Mouse (Mus musculus): ENCODE data around the gene Akt3. TPM values are rescaled to one million over a fixed set of nuclear protein-coding genes. Genes with fewer than 3 reads are reported as not detected.

Akt3 gene
- polyA plus RNA-seq, 1 experiment from 2014 or later: 1.7 TPM

DNA sequence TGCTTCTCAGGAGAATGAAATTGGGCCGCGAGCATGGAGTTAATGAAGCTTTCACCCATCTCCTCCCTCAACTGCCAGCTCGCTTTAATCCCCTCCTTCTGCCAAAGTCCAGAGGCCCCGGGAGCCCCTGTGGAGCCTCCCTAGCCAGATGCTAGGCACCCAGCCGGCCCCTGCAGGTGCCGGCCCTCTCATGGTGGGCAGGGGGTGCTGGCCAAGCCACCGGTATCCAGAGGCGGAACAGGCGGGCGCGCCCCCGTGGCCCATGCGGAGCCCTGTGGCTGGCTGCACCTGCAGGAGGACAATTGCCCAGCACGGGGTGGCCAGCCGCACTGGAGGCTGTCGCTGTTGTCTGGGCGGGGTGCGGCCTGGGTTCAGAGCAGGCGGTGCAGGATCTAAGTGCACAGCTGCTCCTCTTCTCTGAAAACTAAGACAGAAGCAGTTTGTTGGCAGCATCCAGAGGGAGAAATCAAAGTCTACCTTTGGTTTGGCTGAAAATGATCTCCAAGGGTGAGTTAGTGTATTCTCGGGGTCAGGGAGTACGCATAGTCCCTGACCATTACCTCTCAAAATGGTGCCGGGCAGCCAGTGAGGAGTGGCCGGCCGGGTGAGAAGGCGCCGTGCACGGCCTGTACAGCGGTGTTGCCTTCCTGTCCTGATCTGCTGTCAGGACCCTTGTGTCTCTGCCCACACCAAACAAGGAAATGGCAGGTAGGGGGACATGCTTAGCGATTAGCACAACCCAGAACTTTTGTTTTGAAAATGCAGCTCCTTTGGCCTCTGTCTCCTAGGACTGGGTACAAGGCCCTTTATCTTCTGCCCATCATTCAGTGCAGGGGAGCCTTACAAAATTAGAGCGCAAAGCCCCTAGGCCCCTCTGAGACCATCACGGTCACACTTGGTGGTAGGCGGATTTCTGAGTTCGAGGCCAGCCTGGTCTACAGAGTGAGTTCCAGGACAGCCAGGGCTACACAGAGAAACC lies 260.0 kb downstream of the Akt3 start:
- no peaks in the 10 kb centered on the region for H3K9me3 ChIP-seq (ENCODE audit: control insufficient read depth)
- H3K36me3 ChIP-seq (ENCODE audit: control insufficient read depth, insufficient read depth): no peaks in the 10 kb centered on the region
- H3K27ac ChIP-seq (ENCODE audit: low read depth, low read length): peak overlapping the region; percentile 72
- no peaks in the 10 kb centered on the region for H3K27me3 ChIP-seq (replicated peaks; ENCODE audit: control insufficient read depth, insufficient read depth, low read length)
- 0 out of 2 replicates have a peak, but pooled peaks cover 9% of the 10 kb centered on the region for H3K4me1 ChIP-seq (replicated peaks; ENCODE audit: control insufficient read depth, insufficient read depth, low read length)
- 41% methylated on average over 33 of the region's 33 CpGs for WGBS
- peak overlapping the region; percentile 37 for H3K4me3 ChIP-seq (ENCODE audit: low read depth, low read length)
- H3K4me2 ChIP-seq (replicated peaks; ENCODE audit: low read depth): peak overlapping the region; percentile 64
- TF ChIP-seq CTCF (IDR thresholded peaks at IDR 0.05; ENCODE audit: low read depth): 0 out of 2 replicates have a peak, but pooled peaks have one; percentile 7
- H3K9ac ChIP-seq (ENCODE audit: low read depth, low read length): no peak overlapping the region; the same call in 1 of the 2 replicates
- peak; percentile 90 for ATAC-seq

- H3K36me3 ChIP-seq (ENCODE audit: control insufficient read depth, insufficient read depth): no peaks in the 10 kb centered on the region
- H3K27ac ChIP-seq (ENCODE audit: low read depth, low read length): peak overlapping the region; percentile 72
- H3K4me3 ChIP-seq (ENCODE audit: low read depth, low read length): peak overlapping the region; percentile 37
- no peaks in the 10 kb centered on the region for H3K27me3 ChIP-seq (replicated peaks; ENCODE audit: control insufficient read depth, insufficient read depth, low read length)
- whole genome bisulfite sequencing: 66% methylated on average over 6 of the region's 6 CpGs
- peak overlapping the region; percentile 64 for H3K4me2 ChIP-seq (replicated peaks; ENCODE audit: low read depth)
- TF ChIP-seq CTCF (IDR thresholded peaks at IDR 0.05; ENCODE audit: low read depth): no peak
- 0 out of 2 replicates have a peak, but pooled peaks cover 9% of the 10 kb centered on the region for H3K4me1 ChIP-seq (replicated peaks; ENCODE audit: control insufficient read depth, insufficient read depth, low read length)
- ATAC-seq: no peak
- 0 out of 2 replicates have a peak overlapping the region, but pooled peaks have one; percentile 31 for H3K9ac ChIP-seq (ENCODE audit: low read depth, low read length)
- H3K9me3 ChIP-seq (ENCODE audit: control insufficient read depth): no peaks in the 10 kb centered on the region
Observed at GRCm38 (mm10) chr1:176997254-176997653, 260.7 kb downstream of the Akt3 start.

DNA sequence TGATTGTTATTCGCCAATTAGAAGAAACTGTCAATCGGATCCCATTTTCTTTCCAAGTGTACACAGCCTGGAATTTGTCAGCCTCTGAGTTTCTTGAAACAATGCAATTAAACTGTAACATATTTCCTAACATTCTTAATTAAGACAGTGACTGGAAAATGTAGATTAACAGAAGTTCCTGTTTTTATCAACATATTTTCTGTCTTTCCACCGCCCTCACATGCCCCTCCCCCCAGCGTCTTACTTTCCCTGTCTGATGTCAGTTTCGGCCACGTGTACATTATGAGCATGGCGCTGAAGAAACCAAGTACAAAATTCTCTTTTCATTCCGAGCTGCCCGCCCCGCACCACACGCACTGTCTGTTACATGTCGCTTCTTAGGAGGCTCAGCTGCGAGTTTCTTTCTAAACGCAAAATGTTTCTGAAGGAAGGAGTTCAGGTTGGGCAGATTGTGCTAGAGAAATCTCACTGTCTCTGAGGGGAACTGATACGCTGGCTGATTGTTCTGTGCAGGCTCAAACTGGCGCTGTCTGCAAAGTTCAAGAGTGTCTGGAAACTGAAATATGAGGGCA lies 261.3 kb downstream of the Akt3 start:
- no peak overlapping the region for H3K9ac ChIP-seq (ENCODE audit: low read depth, low read length)

GRCm38 (mm10) chr1:176996166-176996565 lies 261.8 kb downstream of the Akt3 start:
- Histone ChIP-seq H3K4me2 (replicated peaks; ENCODE audit: low read depth) (no peak overlapping the region), H3K9me3 (ENCODE audit: control insufficient read depth) (no peaks in the 10 kb centered on the region), H3K36me3 (ENCODE audit: control insufficient read depth, insufficient read depth) (no peaks in the 10 kb centered on the region), H3K4me1 (replicated peaks; ENCODE audit: control insufficient read depth, insufficient read depth, low read length) (0 out of 2 replicates have a peak, but pooled peaks cover 9% of the 10 kb centered on the region), H3K9ac (ENCODE audit: low read depth, low read length) (no peak overlapping the region), H3K27me3 (replicated peaks; ENCODE audit: control insufficient read depth, insufficient read depth, low read length) (no peaks in the 10 kb centered on the region), H3K27ac (ENCODE audit: low read depth, low read length) (no peak overlapping the region), H3K4me3 (ENCODE audit: low read depth, low read length) (no peak overlapping the region)
- ATAC-seq: no peak
- no peak for TF ChIP-seq CTCF (IDR thresholded peaks at IDR 0.05; ENCODE audit: low read depth)
- WGBS: 95% methylated on average over 3 of the region's 3 CpGs

More for the DNA sequence above, 261.3 kb downstream of the Akt3 start:
- TF ChIP-seq CTCF (IDR thresholded peaks at IDR 0.05; ENCODE audit: low read depth): no peak
- peak overlapping the region; percentile 37 for H3K4me3 ChIP-seq (ENCODE audit: low read depth, low read length)
- peak overlapping the region; percentile 64 for H3K4me2 ChIP-seq (replicated peaks; ENCODE audit: low read depth)
- peak overlapping the region; percentile 72 for H3K27ac ChIP-seq (ENCODE audit: low read depth, low read length)
- ATAC-seq: no peak
- no peaks in the 10 kb centered on the region for H3K36me3 ChIP-seq (ENCODE audit: control insufficient read depth, insufficient read depth)
- H3K9me3 ChIP-seq (ENCODE audit: control insufficient read depth): no peaks in the 10 kb centered on the region
- no peaks in the 10 kb centered on the region for H3K27me3 ChIP-seq (replicated peaks; ENCODE audit: control insufficient read depth, insufficient read depth, low read length)
- H3K4me1 ChIP-seq (replicated peaks; ENCODE audit: control insufficient read depth, insufficient read depth, low read length): 0 out of 2 replicates have a peak, but pooled peaks cover 9% of the 10 kb centered on the region
- WGBS: 46% methylated on average over 16 of the region's 16 CpGs

DNA sequence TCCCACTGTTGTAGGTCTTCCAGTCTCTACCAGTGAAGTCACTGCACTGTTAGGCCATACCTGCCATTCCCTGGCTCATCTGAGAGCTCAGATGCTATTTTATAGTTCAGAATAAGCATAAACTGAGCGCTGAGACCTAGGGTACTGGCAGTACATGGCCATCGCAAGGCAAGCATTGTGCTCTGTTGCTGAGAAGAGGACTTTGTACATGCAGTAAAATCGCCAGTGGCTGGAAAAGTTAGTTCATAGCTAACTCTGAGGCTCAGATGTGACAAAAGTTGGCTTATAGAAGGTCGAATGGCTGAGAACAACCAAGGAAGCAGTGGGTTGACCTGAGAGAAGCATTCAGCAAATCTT lies 262.6 kb downstream of the Akt3 start:
- peak; percentile 52 for ATAC-seq
- no peak overlapping the region for H3K9ac ChIP-seq (ENCODE audit: low read depth, low read length)
- 47% methylated on average over 4 of the region's 4 CpGs for WGBS
- no peaks in the 10 kb centered on the region for H3K9me3 ChIP-seq (ENCODE audit: control insufficient read depth)
- H3K4me3 ChIP-seq (ENCODE audit: low read depth, low read length): no peak overlapping the region
- peak overlapping the region; percentile 36; the same call in 1 of the 2 replicates for H3K27ac ChIP-seq (ENCODE audit: low read depth, low read length)
- no peaks in the 10 kb centered on the region for H3K27me3 ChIP-seq (replicated peaks; ENCODE audit: control insufficient read depth, insufficient read depth, low read length)
- 0 out of 2 replicates have a peak, but pooled peaks cover 9% of the 10 kb centered on the region for H3K4me1 ChIP-seq (replicated peaks; ENCODE audit: control insufficient read depth, insufficient read depth, low read length)
- no peaks in the 10 kb centered on the region for H3K36me3 ChIP-seq (ENCODE audit: control insufficient read depth, insufficient read depth)
- no peak overlapping the region for H3K4me2 ChIP-seq (replicated peaks; ENCODE audit: low read depth)
- TF ChIP-seq CTCF (IDR thresholded peaks at IDR 0.05; ENCODE audit: low read depth): no peak
